ENCODE assay signal across 8 mouse cellular contexts in genomic region chr13:29604241-29604640, GRCm38 (mm10).
DNase-seq lines count a peak whose midpoint lies in the region; ATAC-seq and TF ChIP-seq lines count a peak whose summit lies in the region.

No protein-coding gene starts in this region.

- in situ Hi-C loops in ES-E14 (cut with MboI; ENCODE audit: low sequenced_read_pairs in 2 of 2, unreplicated experiment in 2 of 2): no loop called here

- H3K36me3 ChIP-seq in ES-E14 (ENCODE audit: control insufficient read depth, insufficient read depth, low read length, poor library complexity, severe bottlenecking): no peaks in the 10 kb centered on the region

- 31% methylated on average over 7 of the region's 7 CpGs for WGBS in large intestine, adult 2 months

- DNase-seq in ES-E14 (ENCODE audit: low read depth, low spot score): no peak
- DNase-seq in adrenal gland, postnatal 25 days: peak; percentile 74
- peak; percentile 48 to 69 for DNase-seq in heart, postnatal 36 days
- peak; percentile 7 for DNase-seq in large intestine, adult 2 months (ENCODE audit: low read depth, low spot score)
- peak; percentile 65 for DNase-seq in right cerebral cortex, postnatal 4 days

- no peaks in the 10 kb centered on the region for H3K4me1 ChIP-seq in ES-E14 (ENCODE audit: control insufficient read depth in 2 of 2, insufficient read depth in 2 of 2, low read length in 2 of 2, poor library complexity in 1 of 2)
- H3K4me1 ChIP-seq in embryonic fibroblast, embryonic 13.5 days (ENCODE audit: control insufficient read depth, insufficient read depth, low read length): no peaks in the 10 kb centered on the region

- no peak for TF ChIP-seq POLR2A in embryonic fibroblast, embryonic 13.5 days (IDR thresholded peaks at IDR 0.05; ENCODE audit: low read depth, low read length)

- intact Hi-C loops in heart, postnatal 36 days (cut with DNase I): loop anchor here (2.0 to 10.0 kb wide), 3 partner anchors 399 to 1189 kb away; no protein-coding TSS in a partner anchor

- H3K27ac ChIP-seq in ES-E14 (ENCODE audit: insufficient read depth, low read depth, low read length, poor library complexity, severe bottlenecking): no peak overlapping the region
- no peak overlapping the region for H3K27ac ChIP-seq in embryonic fibroblast, embryonic 13.5 days (ENCODE audit: insufficient read depth, low read length)

- no peak overlapping the region for H3K9ac ChIP-seq in ES-E14 (ENCODE audit: insufficient read depth, low read depth, low read length, poor library complexity, severe bottlenecking)

- ATAC-seq in megakaryocyte progenitor cell, adult 5-6 weeks (replicated peaks; ENCODE audit: poor library complexity): peak; percentile 93
- no peak for ATAC-seq in monocyte, adult 5-6 weeks (replicated peaks; ENCODE audit: insufficient number of reproducible peaks, low FRiP score, low TSS enrichment, poor library complexity, severe bottlenecking)

- TF ChIP-seq CTCF in embryonic fibroblast, embryonic 13.5 days (IDR thresholded peaks at IDR 0.05; ENCODE audit: borderline replicate concordance, insufficient read depth, low read length): peak; percentile 94

- no peaks in the 10 kb centered on the region for H3K9me3 ChIP-seq in ES-E14 (ENCODE audit: control insufficient read depth, insufficient read depth, low read depth, low read length)

- no peak overlapping the region for H3K4me3 ChIP-seq in ES-E14 (ENCODE audit: insufficient read depth in 1 of 2, low read depth in 1 of 2, low read length in 2 of 2, poor library complexity in 1 of 2, severe bottlenecking in 1 of 2)
- no peak overlapping the region for H3K4me3 ChIP-seq in embryonic fibroblast, embryonic 13.5 days (ENCODE audit: insufficient read depth, low read length)

TF ChIP-seq in ES-E14, 5 proteins besides CTCF, POLR2A, EP300 and RAD21:
- no peak for TF ChIP-seq HCFC1 (IDR thresholded peaks at IDR 0.05; ENCODE audit: borderline replicate concordance, insufficient read depth, low read length)
- peak; percentile 23; the same call in 1 of the 2 replicates for TF ChIP-seq ZC3H11A (IDR thresholded peaks at IDR 0.05; ENCODE audit: borderline replicate concordance, low read depth, low read length)
- no peak for TF ChIP-seq MAFK (IDR thresholded peaks at IDR 0.05; ENCODE audit: insufficient read depth, low read depth, low read length)
